Mouse (Mus musculus) liver, adult 2 months (tissue): ENCODE measurements at regions not wholly inside any gene's neighbourhood (a gene's known extent, or its start where the extent isn't known, plus 50 kb on each side); places are given as distances from the start of the nearest gene placed in this dataset.

Experiments used
- CTCF ChIP-seq: fragments of 200-500 bp; IDR thresholded peaks from 2 replicates; pipeline ENCODE4 v1.5.1; 2011; ENCODE audit warnings: low read depth, low read length, control low read depth
- POLR2A ChIP-seq: fragments of 200-500 bp; IDR thresholded peaks from 2 replicates; pipeline ENCODE4 v1.6.1; 2011; ENCODE audit warnings: low read length, control low read depth; ENCODE audit not compliant: insufficient read depth; ENCODE audit errors: extremely low read depth

DNA sequence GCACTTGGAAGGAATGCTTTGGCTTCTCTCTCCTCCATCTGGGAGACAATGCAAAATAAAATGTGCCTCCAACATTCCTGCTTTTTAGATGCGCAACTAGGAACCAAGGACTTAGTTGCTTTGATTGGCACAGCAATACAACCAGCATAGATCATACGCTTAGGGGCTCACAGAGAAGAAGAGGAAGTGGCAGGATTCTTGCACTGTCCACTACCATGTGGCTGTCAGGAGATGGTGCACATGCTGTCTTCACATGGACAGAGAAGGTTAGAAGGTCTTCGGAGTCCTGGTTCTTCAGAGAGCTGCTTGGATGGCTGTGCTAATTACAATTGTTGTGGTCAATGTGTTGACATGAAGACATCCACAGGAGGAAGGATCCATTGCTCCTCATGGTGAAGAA is 88.3 kb upstream of the Samsn1 start:
- TF ChIP-seq POLR2A (no peak), CTCF (no peak)
